Mouse (Mus musculus): ENCODE measurements around the gene Tmem268. TPM values are rescaled to one million over a fixed set of nuclear protein-coding genes. Genes with fewer than 3 reads are reported as not detected.

The Tmem268 gene
- polyA plus RNA-seq, 1 experiment = 12.3 TPM

GRCm38 (mm10) chr4:63570208-63570781 is 11.7 kb downstream of the Tmem268 start:
- WGBS = 52% methylated on average over 7 of the region's 7 CpGs
- no peak for TF ChIP-seq POLR2A (IDR thresholded peaks at IDR 0.05; ENCODE audit: borderline replicate concordance, insufficient read depth, low read length)
- no peak for TF ChIP-seq CTCF (IDR thresholded peaks at IDR 0.05; ENCODE audit: borderline replicate concordance, insufficient read depth, low read depth, low read length)
- Histone ChIP-seq H3K27ac (ENCODE audit: insufficient read depth, low read length) (no peak overlapping the region), H3K27me3 (ENCODE audit: control insufficient read depth, insufficient read depth, low read length) (no peaks in the 10 kb centered on the region), H3K4me3 (replicated peaks; ENCODE audit: insufficient read depth, low read depth, low read length) (no peak overlapping the region), H3K4me1 (ENCODE audit: control insufficient read depth, insufficient read depth, low read length) (no peaks in the 10 kb centered on the region)
- no peak for DNase-seq

- H3K4me3 ChIP-seq (replicated peaks; ENCODE audit: insufficient read depth, low read depth, low read length) = no peak overlapping the region
- TF ChIP-seq POLR2A (IDR thresholded peaks at IDR 0.05; ENCODE audit: borderline replicate concordance, insufficient read depth, low read length) (no peak), CTCF (IDR thresholded peaks at IDR 0.05; ENCODE audit: borderline replicate concordance, insufficient read depth, low read depth, low read length) (no peak)
- WGBS = 93% methylated on average over 5 of the region's 5 CpGs
- H3K27me3 ChIP-seq (ENCODE audit: control insufficient read depth, insufficient read depth, low read length) = no peaks in the 10 kb centered on the region
- no peak for DNase-seq
- H3K4me1 ChIP-seq (ENCODE audit: control insufficient read depth, insufficient read depth, low read length) = no peaks in the 10 kb centered on the region
- no peak overlapping the region for H3K27ac ChIP-seq (ENCODE audit: insufficient read depth, low read length)
These were observed 14.0 kb downstream of the Tmem268 start for GRCm38 (mm10) chr4:63572621-63573020.

DNA sequence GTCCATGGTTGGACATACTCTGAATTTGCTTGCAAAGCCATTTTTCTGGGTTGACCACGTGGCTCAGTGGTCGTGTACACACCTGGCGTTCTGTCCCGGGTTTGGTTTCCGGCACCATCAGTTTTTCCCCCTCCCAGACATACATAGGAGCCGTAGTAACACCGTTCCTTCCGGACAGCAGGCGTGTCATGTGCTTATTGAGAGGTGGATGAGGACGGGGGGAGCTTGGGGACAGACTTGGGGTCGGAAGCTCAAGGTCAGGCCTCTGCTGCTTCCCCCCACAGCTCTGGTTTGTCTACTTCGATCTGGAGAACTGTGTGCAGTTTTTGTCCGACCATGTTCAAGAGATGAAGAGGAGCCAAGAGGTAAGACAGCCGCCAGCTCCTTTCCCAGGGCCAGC is 21.1 kb downstream of the Tmem268 start:
- WGBS = 73% methylated on average over 14 of the region's 14 CpGs
- DNase-seq = no peak
- H3K27ac ChIP-seq (ENCODE audit: insufficient read depth, low read length) = no peak overlapping the region
- no peaks in the 10 kb centered on the region for H3K27me3 ChIP-seq (ENCODE audit: control insufficient read depth, insufficient read depth, low read length)
- TF ChIP-seq POLR2A (IDR thresholded peaks at IDR 0.05; ENCODE audit: borderline replicate concordance, insufficient read depth, low read length) (no peak), CTCF (IDR thresholded peaks at IDR 0.05; ENCODE audit: borderline replicate concordance, insufficient read depth, low read depth, low read length) (no peak)
- no peaks in the 10 kb centered on the region for H3K4me1 ChIP-seq (ENCODE audit: control insufficient read depth, insufficient read depth, low read length)
- no peak overlapping the region for H3K4me3 ChIP-seq (replicated peaks; ENCODE audit: insufficient read depth, low read depth, low read length)

DNA sequence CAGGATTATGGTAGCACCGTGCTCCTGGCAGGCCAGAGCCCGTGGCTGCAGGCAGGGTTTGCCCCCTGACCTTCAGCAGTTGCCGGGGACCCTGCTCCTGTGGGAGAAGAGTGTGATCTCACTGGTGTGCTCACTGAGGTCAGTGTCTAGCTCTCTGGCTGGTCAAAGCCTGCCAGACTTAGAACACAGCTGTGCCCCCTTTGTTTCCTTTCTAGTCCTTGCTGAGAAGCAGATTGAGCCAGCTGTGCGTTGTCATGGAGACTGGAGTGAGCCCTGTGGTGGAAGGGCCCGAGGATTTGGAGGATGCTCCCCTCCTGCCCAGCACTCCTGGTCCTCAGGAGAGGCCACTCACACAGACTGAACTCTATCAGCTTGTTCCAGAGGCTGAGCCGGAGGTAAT is 21.5 kb downstream of the Tmem268 start:
- no peak overlapping the region for H3K27ac ChIP-seq (ENCODE audit: insufficient read depth, low read length)
- no peaks in the 10 kb centered on the region for H3K27me3 ChIP-seq (ENCODE audit: control insufficient read depth, insufficient read depth, low read length)
- H3K4me1 ChIP-seq (ENCODE audit: control insufficient read depth, insufficient read depth, low read length) = no peaks in the 10 kb centered on the region
- TF ChIP-seq POLR2A (IDR thresholded peaks at IDR 0.05; ENCODE audit: borderline replicate concordance, insufficient read depth, low read length) = no peak
- no peak for TF ChIP-seq CTCF (IDR thresholded peaks at IDR 0.05; ENCODE audit: borderline replicate concordance, insufficient read depth, low read depth, low read length)
- no peak for DNase-seq
- 23% methylated on average over 6 of the region's 6 CpGs for WGBS
- H3K4me3 ChIP-seq (replicated peaks; ENCODE audit: insufficient read depth, low read depth, low read length) = no peak overlapping the region

DNA sequence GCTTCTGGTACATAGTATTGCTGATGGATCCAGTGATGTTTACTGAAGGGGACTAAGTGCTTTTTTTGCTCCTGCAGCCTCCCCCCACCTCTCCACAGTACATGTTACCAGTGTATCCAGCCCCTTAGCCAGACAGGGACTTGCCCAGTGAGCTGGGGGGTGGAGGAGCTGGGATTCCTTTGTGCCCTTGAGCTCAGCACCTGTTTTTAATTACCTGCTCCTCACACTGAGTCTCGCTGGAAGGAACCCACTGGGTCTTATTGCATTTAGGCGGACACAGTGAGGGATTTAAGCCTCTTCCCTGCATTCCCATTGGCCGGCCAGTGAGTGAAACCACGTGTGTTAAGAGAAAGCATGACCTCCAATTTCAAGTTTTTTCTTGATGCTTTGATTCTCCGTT is 24.0 kb downstream of the Tmem268 start:
- Histone ChIP-seq H3K4me1 (ENCODE audit: control insufficient read depth, insufficient read depth, low read length) (no peaks in the 10 kb centered on the region), H3K27me3 (ENCODE audit: control insufficient read depth, insufficient read depth, low read length) (no peaks in the 10 kb centered on the region), H3K4me3 (replicated peaks; ENCODE audit: insufficient read depth, low read depth, low read length) (no peak overlapping the region), H3K27ac (ENCODE audit: insufficient read depth, low read length) (no peak overlapping the region)
- TF ChIP-seq POLR2A (IDR thresholded peaks at IDR 0.05; ENCODE audit: borderline replicate concordance, insufficient read depth, low read length) (no peak), CTCF (IDR thresholded peaks at IDR 0.05; ENCODE audit: borderline replicate concordance, insufficient read depth, low read depth, low read length) (no peak)
- no peak for DNase-seq
- WGBS = 85% methylated on average over 5 of the region's 5 CpGs

GRCm38 (mm10) chr4:63585216-63585615 is 26.6 kb downstream of the Tmem268 start:
- Histone ChIP-seq H3K4me1 (ENCODE audit: control insufficient read depth, insufficient read depth, low read length) (no peaks in the 10 kb centered on the region), H3K27me3 (ENCODE audit: control insufficient read depth, insufficient read depth, low read length) (no peaks in the 10 kb centered on the region), H3K4me3 (replicated peaks; ENCODE audit: insufficient read depth, low read depth, low read length) (no peak overlapping the region), H3K27ac (ENCODE audit: insufficient read depth, low read length) (no peak overlapping the region)
- no peak for DNase-seq
- no peak for TF ChIP-seq CTCF (IDR thresholded peaks at IDR 0.05; ENCODE audit: borderline replicate concordance, insufficient read depth, low read depth, low read length)
- no peak for TF ChIP-seq POLR2A (IDR thresholded peaks at IDR 0.05; ENCODE audit: borderline replicate concordance, insufficient read depth, low read length)
- WGBS = 49% methylated on average over 10 of the region's 10 CpGs

DNA sequence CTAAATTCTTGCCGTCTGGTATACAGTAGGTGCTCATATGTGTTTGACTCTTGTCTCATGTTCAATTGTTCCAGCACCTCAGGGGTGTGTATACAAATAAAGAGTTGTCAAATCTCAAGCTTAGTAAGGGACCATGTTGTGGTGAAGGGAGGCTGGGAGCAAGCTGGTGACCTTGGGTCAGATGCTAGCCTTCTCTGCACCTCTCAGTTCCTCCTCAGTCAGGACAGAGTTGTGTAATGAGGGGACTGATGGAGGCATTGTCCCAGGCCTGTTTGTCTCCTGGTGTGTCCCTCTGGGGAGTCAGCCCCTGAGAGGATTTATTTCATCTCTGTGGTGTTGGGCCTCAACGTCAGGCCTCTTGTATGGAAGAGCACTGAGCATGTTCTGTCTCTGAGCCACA is 27.7 kb downstream of the Tmem268 start:
- TF ChIP-seq POLR2A (IDR thresholded peaks at IDR 0.05; ENCODE audit: borderline replicate concordance, insufficient read depth, low read length) = no peak
- no peak for TF ChIP-seq CTCF (IDR thresholded peaks at IDR 0.05; ENCODE audit: borderline replicate concordance, insufficient read depth, low read depth, low read length)
- no peaks in the 10 kb centered on the region for H3K4me1 ChIP-seq (ENCODE audit: control insufficient read depth, insufficient read depth, low read length)
- WGBS = 81% methylated on average over 2 of the region's 2 CpGs
- DNase-seq = no peak
- H3K27me3 ChIP-seq (ENCODE audit: control insufficient read depth, insufficient read depth, low read length) = no peaks in the 10 kb centered on the region
- no peak overlapping the region for H3K4me3 ChIP-seq (replicated peaks; ENCODE audit: insufficient read depth, low read depth, low read length)
- no peak overlapping the region for H3K27ac ChIP-seq (ENCODE audit: insufficient read depth, low read length)

DNA sequence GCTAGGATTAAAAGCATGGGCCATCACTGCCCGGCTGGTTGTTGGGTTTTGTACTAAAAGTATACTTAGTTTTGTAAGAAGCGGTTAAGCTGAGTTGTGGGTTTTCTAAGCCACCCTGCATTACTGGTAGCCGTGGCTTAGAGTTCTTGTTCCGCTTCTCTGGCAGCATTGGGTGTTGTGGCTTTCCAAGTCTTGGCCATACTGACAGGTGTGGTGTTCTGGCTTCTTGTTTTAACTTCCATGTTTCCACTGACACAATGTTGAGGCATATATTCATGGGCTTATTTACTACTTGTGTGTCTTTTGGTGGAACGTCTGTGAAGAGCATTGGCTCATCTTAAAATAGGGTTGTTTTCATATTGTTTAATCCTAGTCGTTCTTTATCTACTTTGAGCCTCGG is 31.4 kb downstream of the Tmem268 start:
- Histone ChIP-seq H3K27me3 (ENCODE audit: control insufficient read depth, insufficient read depth, low read length) (no peaks in the 10 kb centered on the region; the same call in 1 of the 2 replicates), H3K4me1 (ENCODE audit: control insufficient read depth, insufficient read depth, low read length) (no peaks in the 10 kb centered on the region), H3K4me3 (replicated peaks; ENCODE audit: insufficient read depth, low read depth, low read length) (no peak overlapping the region), H3K27ac (ENCODE audit: insufficient read depth, low read length) (no peak overlapping the region)
- no peak for DNase-seq
- 87% methylated on average over 7 of the region's 7 CpGs for WGBS
- no peak for TF ChIP-seq CTCF (IDR thresholded peaks at IDR 0.05; ENCODE audit: borderline replicate concordance, insufficient read depth, low read depth, low read length)
- no peak for TF ChIP-seq POLR2A (IDR thresholded peaks at IDR 0.05; ENCODE audit: borderline replicate concordance, insufficient read depth, low read length)

Data from cerebellum, adult 2 months (tissue).